Mouse (Mus musculus) c-Kit-positive CD71-positive TER-119-negative erythroid progenitor cells, embryonic 14.5 days (primary cell): Measurements from ENCODE around the gene Cyp27b1.
A peak's percentile ranks its signal among the peaks of the same experiment; 100 is the strongest.
"Not testable (repeated sequence)": the region's sequence is repeated elsewhere in the genome, so short reads cannot be mapped to it uniquely, and the experiment has no call there.

Experiments used
- DNase-seq: peaks from one replicate; pipeline ENCODE4 v3.0.0-alpha.2; 2013; ENCODE audit warnings: low read depth

Cyp27b1 gene

GRCm38 (mm10) chr10:127069281-127070189, 21.5 kb downstream of the Cyp27b1 start:
- no peak for DNase-seq

- peak; percentile 95 for DNase-seq
Measured at GRCm38 (mm10) chr10:127070190-127071121, 22.4 kb downstream of the Cyp27b1 start, which contains the start of gene Tspan31. Gene Tspan31 (minus strand): TSS chr10:127070264.

GRCm38 (mm10) chr10:127071203-127071602, 23.2 kb downstream of the Cyp27b1 start:
- DNase-seq = no peak

- not testable (repeated sequence) for DNase-seq
Measured at GRCm38 (mm10) chr10:127072270-127072669, 24.2 kb downstream of the Cyp27b1 start.

GRCm38 (mm10) chr10:127072969-127073368, 24.9 kb downstream of the Cyp27b1 start:
- not testable (repeated sequence) for DNase-seq

- no peak for DNase-seq
Measured at GRCm38 (mm10) chr10:127073981-127074380, 25.9 kb downstream of the Cyp27b1 start.

- DNase-seq = no peak
Measured at GRCm38 (mm10) chr10:127075080-127075479, 27.0 kb downstream of the Cyp27b1 start, which contains the start of gene Agap2. Gene Agap2 (plus strand): TSS chr10:127075284.

GRCm38 (mm10) chr10:127075651-127076050, 27.6 kb downstream of the Cyp27b1 start:
- no peak for DNase-seq

GRCm38 (mm10) chr10:127076082-127076481, 28.0 kb downstream of the Cyp27b1 start:
- DNase-seq = no peak

GRCm38 (mm10) chr10:127077515-127077914, 29.5 kb downstream of the Cyp27b1 start:
- DNase-seq = no peak

GRCm38 (mm10) chr10:127078001-127078676, 30.1 kb downstream of the Cyp27b1 start:
- DNase-seq = no peak

GRCm38 (mm10) chr10:127078677-127079575, 30.9 kb downstream of the Cyp27b1 start:
- DNase-seq = no peak

- no peak for DNase-seq
Measured at GRCm38 (mm10) chr10:127079665-127080391, 31.8 kb downstream of the Cyp27b1 start.

- no peak for DNase-seq
Measured at GRCm38 (mm10) chr10:127080901-127081780, 33.1 kb downstream of the Cyp27b1 start.

- DNase-seq = no peak
Measured at GRCm38 (mm10) chr10:127081996-127082620, 34.1 kb downstream of the Cyp27b1 start.

GRCm38 (mm10) chr10:127083292-127083914, 35.4 kb downstream of the Cyp27b1 start:
- DNase-seq = no peak

GRCm38 (mm10) chr10:127083915-127084306, 35.9 kb downstream of the Cyp27b1 start:
- no peak for DNase-seq

- no peak for DNase-seq
Measured at GRCm38 (mm10) chr10:127085052-127085451, 37.0 kb downstream of the Cyp27b1 start.
